Mouse (Mus musculus) kidney, postnatal 0 days (tissue): ENCODE measurements at regions not wholly inside any gene's neighbourhood (a gene's known extent, or its start where the extent isn't known, plus 50 kb on each side); places are given as distances from the start of the nearest gene placed in this dataset.

Experiments
- ATAC-seq: fragments of 200-750 bp; cut with Nextera tagmentation; replicated peaks from 2 replicates; pipeline ENCODE4 v1.8.0; 2017; ENCODE audit warnings: low read depth, moderate number of reproducible peaks, moderate TSS enrichment, moderate library complexity; ENCODE audit not compliant: low FRiP score
- DNase-seq: peaks from one replicate; pipeline ENCODE4 v3.0.0-alpha.2; 2016; ENCODE audit warnings: low spot score
- H3K27ac ChIP-seq: fragments of 300-500 bp; sonication (generic); 2 replicates; pipeline ENCODE4 v1.5.1; 2014; ENCODE audit warnings: mild to moderate bottlenecking
- H3K27me3 ChIP-seq: fragments of 300-500 bp; sonication (generic); 2 replicates; pipeline ENCODE4 v1.6.1; 2014; ENCODE audit warnings: low read length, mixed read lengths; ENCODE audit not compliant: insufficient read depth
- H3K36me3 ChIP-seq: fragments of 300-500 bp; sonication (generic); 2 replicates; pipeline ENCODE4 v1.6.1; 2014; ENCODE audit warnings: low read length, mixed read lengths; ENCODE audit not compliant: insufficient read depth
- H3K4me1 ChIP-seq: fragments of 300-500 bp; sonication (generic); replicated peaks from 2 replicates; pipeline ENCODE4 v1.6.1; 2014; ENCODE audit warnings: antibody characterized with exemption, low read length, mixed read lengths; ENCODE audit not compliant: insufficient read depth
- H3K4me2 ChIP-seq: fragments of 300-500 bp; sonication (generic); 2 replicates; pipeline ENCODE4 v1.6.1; 2014; ENCODE audit warnings: mild to moderate bottlenecking, low read length, moderate library complexity, mixed read lengths
- H3K4me3 ChIP-seq: fragments of 300-500 bp; sonication (generic); replicated peaks from 2 replicates; pipeline ENCODE4 v1.5.1; 2014; ENCODE audit warnings: low read depth, low read length
- H3K9ac ChIP-seq: fragments of 300-500 bp; sonication (generic); 2 replicates; pipeline ENCODE4 v1.6.1; 2014; ENCODE audit warnings: low read depth, low read length
- H3K9me3 ChIP-seq: fragments of 300-500 bp; sonication (generic); replicated peaks from 2 replicates; pipeline ENCODE4 v1.6.1; 2016; ENCODE audit warnings: low read length, inconsistent platforms, mixed read lengths
- CTCF ChIP-seq: IDR thresholded peaks from 2 replicates; pipeline ENCODE4 v1.5.1; 2016; ENCODE audit warnings: antibody characterized with exemption, low read depth, mild to moderate bottlenecking, moderate library complexity
- WGBS: fragments of 180-500 bp; shearing (Covaris S2); extraction: QIAGEN DNeasy Blood & Tissue Kit; methylation state at CpG from one replicate; pipeline ENCODE4 v1.1.7; 2014; 5-methylcytosine and 5-hydroxymethylcytosine counted together

GRCm38 (mm10) chr3:59478095-59478494 lies 133.9 kb upstream of the Igsf10 start:
- DNase-seq (peak; percentile 21), ATAC-seq (no peak)
- no peak overlapping the region for H3K27ac ChIP-seq
- no peak for TF ChIP-seq CTCF
- no peaks in the 10 kb centered on the region for H3K4me1 ChIP-seq
- H3K27me3 ChIP-seq: no peaks in the 10 kb centered on the region
- WGBS: 25% methylated on average over 5 of the region's 5 CpGs
- H3K9ac ChIP-seq: no peak overlapping the region
- H3K36me3 ChIP-seq: no peaks in the 10 kb centered on the region
- no peak overlapping the region for H3K4me3 ChIP-seq
- no peaks in the 10 kb centered on the region for H3K9me3 ChIP-seq
- H3K4me2 ChIP-seq: no peak overlapping the region

- H3K4me1 ChIP-seq: no peaks in the 10 kb centered on the region
- H3K4me2 ChIP-seq: no peak overlapping the region
- DNase-seq (no peak), ATAC-seq (no peak)
- H3K4me3 ChIP-seq: no peak overlapping the region
- H3K36me3 ChIP-seq: no peaks in the 10 kb centered on the region
- H3K27ac ChIP-seq: no peak overlapping the region
- no peak overlapping the region for H3K9ac ChIP-seq
- H3K9me3 ChIP-seq: no peaks in the 10 kb centered on the region
- no peaks in the 10 kb centered on the region for H3K27me3 ChIP-seq
- no peak for TF ChIP-seq CTCF
- 52% methylated on average over 6 of the region's 6 CpGs for WGBS
Measured at GRCm38 (mm10) chr3:59477441-59478061, 133.4 kb upstream of the Igsf10 start.

DNA sequence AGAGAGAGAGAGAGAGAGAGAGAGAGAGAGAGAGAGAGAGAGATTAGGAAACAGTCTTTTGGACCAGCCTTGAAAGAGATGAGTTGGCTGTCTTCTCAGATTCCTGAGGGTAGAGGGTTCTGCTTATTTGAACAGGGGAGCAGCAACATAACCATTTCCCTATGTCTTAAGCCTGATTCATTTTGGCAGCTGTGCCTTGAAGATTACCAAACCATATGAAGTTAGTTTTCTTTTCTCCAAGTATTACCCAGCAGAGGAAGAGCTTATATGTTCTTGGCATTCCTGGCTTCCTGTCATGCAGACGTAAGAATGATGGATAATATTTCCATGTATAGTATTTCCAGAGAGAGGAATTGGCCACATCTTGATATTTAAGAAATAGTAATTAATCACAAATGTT lies 124.8 kb upstream of the Igsf10 start:
- 45% methylated on average over 1 of the region's 1 CpGs for WGBS

DNA sequence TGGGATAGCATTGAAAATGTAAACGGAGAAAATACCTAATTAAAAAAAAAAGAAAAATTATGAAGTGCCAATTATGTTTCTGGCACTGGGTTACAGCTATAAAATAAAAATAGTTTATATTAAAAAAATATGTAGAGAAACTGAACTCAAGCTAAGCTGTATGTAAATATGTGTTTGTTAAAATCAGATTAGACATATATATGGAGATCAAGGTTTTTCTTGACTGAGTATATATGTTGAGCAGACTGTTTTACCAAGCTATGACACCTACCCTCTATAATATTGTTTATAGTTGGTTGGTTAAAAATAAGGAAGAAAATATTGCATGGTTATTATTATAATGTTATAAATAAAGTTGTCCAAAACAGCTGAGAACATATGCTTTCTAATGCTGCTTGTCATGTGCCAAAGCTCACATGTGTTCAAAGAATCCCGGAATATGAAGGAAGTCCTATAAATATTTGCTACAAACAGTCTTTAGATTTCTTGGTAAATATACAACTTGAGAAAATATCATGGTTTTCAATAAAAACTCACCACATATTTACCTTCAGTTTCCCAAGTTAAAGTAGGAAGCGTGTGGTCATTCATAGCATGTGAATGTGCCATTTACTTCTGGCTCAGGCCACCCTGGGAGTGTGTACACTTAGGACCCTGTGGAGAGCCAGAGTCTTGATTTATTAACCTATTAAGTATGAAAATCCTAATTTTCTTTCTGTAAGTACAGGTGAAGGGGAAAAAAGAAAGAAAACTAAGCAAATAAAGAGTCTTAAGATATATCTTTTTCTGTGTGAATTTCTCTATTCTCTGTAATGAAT lies 118.4 kb upstream of the Igsf10 start:
- H3K4me3 ChIP-seq: no peak overlapping the region
- TF ChIP-seq CTCF: no peak
- DNase-seq: no peak
- H3K9ac ChIP-seq: no peak overlapping the region
- H3K27me3 ChIP-seq: no peaks in the 10 kb centered on the region
- H3K36me3 ChIP-seq: no peaks in the 10 kb centered on the region
- no peak for ATAC-seq
- H3K27ac ChIP-seq: no peak overlapping the region
- no peaks in the 10 kb centered on the region for H3K9me3 ChIP-seq
- H3K4me1 ChIP-seq: no peaks in the 10 kb centered on the region
- WGBS: 84% methylated on average over 3 of the region's 3 CpGs
- no peak overlapping the region for H3K4me2 ChIP-seq

More for the DNA sequence above, 124.8 kb upstream of the Igsf10 start:
- H3K4me3 ChIP-seq: no peak overlapping the region
- no peaks in the 10 kb centered on the region for H3K9me3 ChIP-seq
- no peak for DNase-seq
- no peak overlapping the region for H3K9ac ChIP-seq
- no peak for TF ChIP-seq CTCF
- no peak overlapping the region for H3K4me2 ChIP-seq
- H3K27me3 ChIP-seq: no peaks in the 10 kb centered on the region
- H3K27ac ChIP-seq: no peak overlapping the region
- no peaks in the 10 kb centered on the region for H3K36me3 ChIP-seq
- H3K4me1 ChIP-seq: no peaks in the 10 kb centered on the region
- ATAC-seq: no peak

DNA sequence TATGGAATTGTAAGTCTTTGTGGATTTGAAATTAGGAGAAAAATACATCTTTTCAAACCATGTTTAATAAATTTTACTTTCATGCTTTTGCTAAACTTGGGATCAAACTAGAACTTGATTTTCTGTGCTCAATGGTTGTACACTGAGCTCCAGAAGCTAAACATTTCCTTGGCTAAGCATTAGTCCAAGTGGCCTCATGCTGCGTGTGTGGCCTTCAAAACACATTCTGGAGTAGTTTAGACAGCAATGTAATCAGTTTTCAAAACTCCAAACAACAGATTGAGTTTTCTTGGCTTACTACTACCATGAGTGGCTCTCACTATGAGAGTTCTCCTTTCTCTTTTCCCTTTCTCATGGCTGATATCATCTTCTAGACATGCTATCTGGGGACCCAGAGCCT lies 112.7 kb upstream of the Igsf10 start:
- H3K4me2 ChIP-seq: no peak overlapping the region
- H3K4me3 ChIP-seq: no peak overlapping the region
- no peaks in the 10 kb centered on the region for H3K27me3 ChIP-seq
- DNase-seq (no peak), ATAC-seq (no peak)
- H3K9me3 ChIP-seq: no peaks in the 10 kb centered on the region
- WGBS: 94% methylated on average over 1 of the region's 1 CpGs
- no peaks in the 10 kb centered on the region for H3K36me3 ChIP-seq
- no peak for TF ChIP-seq CTCF
- no peak overlapping the region for H3K27ac ChIP-seq
- no peak overlapping the region for H3K9ac ChIP-seq
- H3K4me1 ChIP-seq: no peaks in the 10 kb centered on the region

DNA sequence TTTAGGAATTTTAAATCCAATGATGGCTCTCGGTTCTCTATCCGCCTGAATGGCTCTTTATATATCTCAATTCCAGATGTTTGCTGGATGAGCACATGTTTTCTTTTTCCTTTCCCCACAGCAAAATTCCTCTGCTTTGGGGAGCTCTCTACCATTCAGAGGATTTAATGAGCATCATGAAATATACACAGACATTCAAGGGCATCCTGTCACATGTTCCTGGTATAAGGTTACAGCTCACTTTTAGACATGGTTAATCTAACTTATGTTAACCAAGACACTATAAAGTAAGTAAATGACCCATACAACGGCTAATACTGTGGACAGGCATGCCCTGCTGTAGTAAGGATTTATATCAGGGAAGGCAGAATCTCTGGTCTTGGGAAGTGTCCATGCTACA lies 106.9 kb upstream of the Igsf10 start:
- DNase-seq (peak; percentile 66), ATAC-seq (0 out of 2 replicates have a peak, but pooled peaks have one; percentile 25)
- Histone ChIP-seq H3K4me3 (no peak overlapping the region), H3K36me3 (no peaks in the 10 kb centered on the region), H3K4me2 (no peak overlapping the region), H3K27me3 (no peaks in the 10 kb centered on the region), H3K9me3 (no peaks in the 10 kb centered on the region), H3K27ac (no peak overlapping the region), H3K4me1 (no peaks in the 10 kb centered on the region), H3K9ac (no peak overlapping the region)
- WGBS: 20% methylated on average over 3 of the region's 3 CpGs
- TF ChIP-seq CTCF: no peak
